Mouse (Mus musculus): ENCODE results near the gene Wnt8b. TPM values are rescaled to one million over a fixed set of nuclear protein-coding genes. Genes with fewer than 3 reads are reported as not detected.
A peak's percentile ranks its signal among the peaks of the same experiment; 100 is the strongest.

Wnt8b gene
- total and polyA plus RNA-seq, 3 experiments: 0.07 TPM; not detected in 2

DNA sequence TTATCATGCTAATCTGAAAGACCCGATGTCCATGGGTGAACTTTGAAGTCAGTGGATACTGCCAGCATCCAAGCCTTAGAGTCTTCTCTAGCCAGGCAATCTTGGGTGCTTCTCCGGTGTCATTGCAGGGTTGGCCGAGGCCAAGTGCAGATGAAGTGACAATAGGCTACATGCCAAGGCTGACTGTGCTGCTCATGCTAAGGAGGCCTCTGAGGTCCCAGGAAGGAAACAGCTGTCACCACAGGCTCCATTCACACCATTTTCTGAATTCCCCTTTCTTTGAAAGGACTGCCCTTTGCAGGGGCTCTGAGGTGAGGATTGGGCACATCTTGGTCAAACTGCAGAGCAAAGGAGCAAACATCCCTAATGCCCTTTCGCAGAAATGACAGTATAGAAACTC lies 9.5 kb downstream of the Wnt8b start:
- in situ Hi-C loops (cut with MboI; ENCODE audit: low pct_ligation_motif_present, low pct_unique_long_range_greater_than_20kb, low sequenced_read_pairs) (no loop called here), dilution Hi-C loops (cut with MboI; ENCODE audit: extremely low pct_ligation_motif_present, extremely low pct_unique_long_range_greater_than_20kb, low sequenced_read_pairs) (no loop called here)
- Histone ChIP-seq H3K79me2 (replicated peaks; ENCODE audit: control insufficient read depth, extremely low read depth, insufficient read depth, poor library complexity, severe bottlenecking) (no peaks in the 10 kb centered on the region), H3K36me3 (replicated peaks in 1 of 2; ENCODE audit: control insufficient read depth in 1 of 2, insufficient read depth in 1 of 2, low read length in 1 of 2) (no peaks in the 10 kb centered on the region), H3K4me3 (replicated peaks in 1 of 3; ENCODE audit: low read depth in 2 of 3, low read length in 2 of 3, poor library complexity in 1 of 3) (no peak overlapping the region), H3K27ac (ENCODE audit: insufficient read depth, low read depth) (no peak overlapping the region), H3K27me3 (replicated peaks) (peaks cover 8% of the 10 kb centered on the region), H3K4me1 (ENCODE audit: control insufficient read depth in 1 of 2, insufficient read depth in 2 of 2) (peaks cover 17 to 53% of the 10 kb centered on the region in 2 experiments), H3K9me3 (replicated peaks; ENCODE audit: low read length) (no peaks in the 10 kb centered on the region), H3K9ac (ENCODE audit: insufficient read depth, low read depth) (no peak overlapping the region), H3K4me2 (ENCODE audit: insufficient read depth, low read depth, poor library complexity, severe bottlenecking) (peak overlapping the region; percentile 32; the same call in 1 of the 2 replicates)
- TF ChIP-seq JUN (IDR thresholded peaks at IDR 0.05; ENCODE audit: insufficient read depth, low read depth, low read length) (no peak), ETS1 (conservative IDR thresholded peaks at IDR 0.05; ENCODE audit: low read depth, low read length) (peak; percentile 82), TCF12 (IDR thresholded peaks at IDR 0.05; ENCODE audit: low read depth, low read length) (peak; percentile 69; the same call in 1 of the 2 replicates), UBTF (IDR thresholded peaks at IDR 0.05; ENCODE audit: low read depth, low read length) (no peak), SIN3A (IDR thresholded peaks at IDR 0.05; ENCODE audit: low read length) (peak; percentile 39; the same call in 1 of the 2 replicates), ZNF384 (IDR thresholded peaks at IDR 0.05; ENCODE audit: low read depth, low read length) (no peak), HCFC1 (IDR thresholded peaks at IDR 0.05; ENCODE audit: low read depth, low read length) (no peak), TBP (conservative IDR thresholded peaks at IDR 0.05; ENCODE audit: low read depth, low read length) (no peak), EP300 (IDR thresholded peaks at IDR 0.05; ENCODE audit: low read length) (peak; percentile 60), BHLHE40 (IDR thresholded peaks at IDR 0.05; ENCODE audit: low read depth, low read length) (peak; percentile 67)
- peak; percentile 49 for DNase-seq (ENCODE audit: extremely low read depth)

DNA sequence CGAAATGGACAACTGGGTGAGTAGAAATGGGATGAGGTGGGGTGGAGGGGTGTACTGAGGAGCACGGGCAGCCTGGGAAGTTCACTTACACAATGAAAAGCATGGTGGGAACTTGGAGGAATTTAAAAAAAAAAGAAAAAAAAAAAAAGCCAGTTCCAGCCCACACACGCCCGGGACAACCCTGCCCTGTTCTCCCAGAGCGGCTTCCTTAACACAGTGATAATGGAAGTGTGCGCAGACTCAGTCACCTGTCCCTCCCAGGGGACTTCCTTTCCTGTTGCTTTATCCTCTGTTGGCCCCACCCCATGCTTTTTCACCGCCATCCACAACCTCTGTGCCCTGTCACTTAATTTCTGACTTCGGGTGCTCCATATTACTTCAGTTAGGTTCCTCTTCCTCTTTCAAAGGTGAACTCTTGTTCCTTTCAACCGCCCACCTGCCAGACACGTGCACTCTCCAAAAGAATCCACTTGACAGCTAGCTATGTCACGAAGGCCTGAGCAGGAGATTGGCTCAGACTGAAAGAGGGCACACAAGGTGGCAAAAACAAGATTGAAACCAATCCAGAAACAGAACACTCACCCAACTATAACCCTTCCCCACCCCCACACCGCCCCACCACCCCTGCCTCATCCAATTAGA lies 17.4 kb downstream of the Wnt8b start:
- dilution Hi-C loops (cut with MboI; ENCODE audit: extremely low pct_ligation_motif_present, extremely low pct_unique_long_range_greater_than_20kb, low sequenced_read_pairs) (no loop called here), in situ Hi-C loops (cut with MboI; ENCODE audit: low pct_ligation_motif_present, low pct_unique_long_range_greater_than_20kb, low sequenced_read_pairs) (no loop called here)
- peaks cover 6% of the 10 kb centered on the region for H3K9me3 ChIP-seq (replicated peaks; ENCODE audit: low read length)
- no peak overlapping the region for H3K4me2 ChIP-seq (ENCODE audit: insufficient read depth, low read depth, poor library complexity, severe bottlenecking)
- no peaks in the 10 kb centered on the region for H3K27me3 ChIP-seq (replicated peaks)
- H3K27ac ChIP-seq (ENCODE audit: insufficient read depth, low read depth): no peak overlapping the region
- peaks cover 2 to 12% of the 10 kb centered on the region in 2 experiments; a peak in 3 of 4 replicates for H3K4me1 ChIP-seq (ENCODE audit: control insufficient read depth in 1 of 2, insufficient read depth in 2 of 2)
- no peak overlapping the region for H3K4me3 ChIP-seq (replicated peaks in 1 of 3; ENCODE audit: low read depth in 2 of 3, low read length in 2 of 3, poor library complexity in 1 of 3)
- no peaks in the 10 kb centered on the region for H3K36me3 ChIP-seq (replicated peaks in 1 of 2; ENCODE audit: control insufficient read depth in 1 of 2, insufficient read depth in 1 of 2, low read length in 1 of 2)
- H3K79me2 ChIP-seq (replicated peaks; ENCODE audit: control insufficient read depth, extremely low read depth, insufficient read depth, poor library complexity, severe bottlenecking): no peaks in the 10 kb centered on the region
- H3K9ac ChIP-seq (ENCODE audit: insufficient read depth, low read depth): no peak overlapping the region
- no peak for DNase-seq (ENCODE audit: extremely low read depth)
- TF ChIP-seq SMC3 (IDR thresholded peaks at IDR 0.05; ENCODE audit: low read depth, low read length): no peak
- TF ChIP-seq ZMIZ1 (IDR thresholded peaks at IDR 0.05; ENCODE audit: low read depth, low read length): no peak
- TF ChIP-seq IRF4 (IDR thresholded peaks at IDR 0.05; ENCODE audit: low read depth, low read length): no peak
- peak; percentile 43; the same call in 1 of the 2 replicates for TF ChIP-seq BHLHE40 (IDR thresholded peaks at IDR 0.05; ENCODE audit: low read depth, low read length)
- TF ChIP-seq SIN3A (IDR thresholded peaks at IDR 0.05; ENCODE audit: low read length): no peak
- TF ChIP-seq ZNF384 (IDR thresholded peaks at IDR 0.05; ENCODE audit: low read depth, low read length): no peak
- TF ChIP-seq ZKSCAN1 (IDR thresholded peaks at IDR 0.05; ENCODE audit: borderline replicate concordance, low read depth, low read length): no peak
- no peak for TF ChIP-seq USF2 (conservative IDR thresholded peaks at IDR 0.05; ENCODE audit: low read depth, low read length)
- TF ChIP-seq JUND (conservative IDR thresholded peaks at IDR 0.05; ENCODE audit: low read depth, low read length): no peak
- no peak for TF ChIP-seq POLR2AphosphoS2 (IDR thresholded peaks at IDR 0.05; ENCODE audit: low read depth, low read length)
- TF ChIP-seq MAFK (IDR thresholded peaks at IDR 0.05; ENCODE audit: insufficient replicate concordance, low read length): no peak
- TF ChIP-seq GABPA (IDR thresholded peaks at IDR 0.05; ENCODE audit: insufficient replicate concordance, low read depth, low read length): no peak
- TF ChIP-seq CHD2 (IDR thresholded peaks at IDR 0.05; ENCODE audit: low read length): no peak
- no peak for TF ChIP-seq RCOR1 (conservative IDR thresholded peaks at IDR 0.05; ENCODE audit: low read depth, low read length)
- TF ChIP-seq MAX (IDR thresholded peaks at IDR 0.05; ENCODE audit: low read length): peak; percentile 38; the same call in 1 of the 2 replicates

Measured in CH12.LX (cell line).